Mouse (Mus musculus) induced T-regulatory cell, adult 2 months (primary cell): ENCODE measurements around the gene Wdr1.
"Not testable (repeated sequence)": the region's sequence is repeated elsewhere in the genome, so short reads cannot be mapped to it uniquely, and the experiment has no call there.

Experiments used
- DNase-seq: peaks from one replicate; pipeline ENCODE4 v3.0.0-alpha.2; 2012; ENCODE audit warnings: low read depth

The Wdr1 gene

GRCm38 (mm10) chr5:38496491-38497057 is 66.4 kb downstream of the Wdr1 start:
- DNase-seq: no peak

GRCm38 (mm10) chr5:38493890-38494289 is 69.1 kb downstream of the Wdr1 start:
- DNase-seq: peak; percentile 39

GRCm38 (mm10) chr5:38491763-38492162 is 71.3 kb downstream of the Wdr1 start:
- DNase-seq: no peak

GRCm38 (mm10) chr5:38489739-38490138 is 73.3 kb downstream of the Wdr1 start:
- DNase-seq: no peak

GRCm38 (mm10) chr5:38488673-38489615 is 74.1 kb downstream of the Wdr1 start:
- DNase-seq: no peak

- no peak for DNase-seq
Observed at GRCm38 (mm10) chr5:38488026-38488425, 75.0 kb downstream of the Wdr1 start.

GRCm38 (mm10) chr5:38487247-38487646 is 75.8 kb downstream of the Wdr1 start:
- DNase-seq: no peak

- DNase-seq: no peak
Observed at GRCm38 (mm10) chr5:38485946-38486345, 77.1 kb downstream of the Wdr1 start.

GRCm38 (mm10) chr5:38483518-38484110 is 79.4 kb downstream of the Wdr1 start:
- DNase-seq: no peak

GRCm38 (mm10) chr5:38480822-38481707 is 82.0 kb downstream of the Wdr1 start:
- no peak for DNase-seq

GRCm38 (mm10) chr5:38479908-38480725 is 82.9 kb downstream of the Wdr1 start:
- DNase-seq: peak; percentile 84

GRCm38 (mm10) chr5:38479545-38479907 is 83.5 kb downstream of the Wdr1 start:
- not testable (repeated sequence) for DNase-seq

GRCm38 (mm10) chr5:38479027-38479426 is 84.0 kb downstream of the Wdr1 start:
- peak; percentile 55 for DNase-seq

- no peak for DNase-seq
Observed at GRCm38 (mm10) chr5:38477731-38478445, 85.1 kb downstream of the Wdr1 start.

- no peak for DNase-seq
Observed at GRCm38 (mm10) chr5:38476861-38477565, 86.0 kb downstream of the Wdr1 start.
